22 mouse cellular contexts compared by ENCODE assay signal in the genomic region with DNA sequence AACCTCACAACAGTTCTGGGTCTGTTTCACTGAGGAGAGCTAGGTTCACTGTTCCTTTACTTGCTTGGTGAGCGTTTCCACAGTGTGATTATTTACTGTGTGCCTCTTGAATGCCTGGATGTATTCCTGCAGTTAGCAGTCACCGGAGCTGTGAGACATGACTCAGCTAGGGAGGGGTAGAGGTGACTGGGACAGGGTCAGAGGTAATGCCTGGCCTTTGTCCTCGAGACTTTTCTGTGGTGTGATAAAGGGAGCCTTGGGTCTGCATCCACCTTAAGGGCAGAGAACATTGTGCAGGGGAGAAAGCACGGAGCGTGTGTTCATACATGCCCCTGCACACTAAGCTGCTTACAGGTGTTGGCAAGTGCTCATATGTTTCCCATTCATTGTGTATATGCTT.
"Had no signal": no experiment of that assay in that cellular context is flagged by ENCODE, and none has a peak within 500 bp of the region (broad histone marks: within the 10 kb centered on the region; RNA-seq: fewer than 3 reads in every experiment).

No protein-coding gene starts in this region.

- H3K4me1 ChIP-seq: lung, embryonic 15.5 days; megakaryocyte, embryonic 14.5 days; midbrain, embryonic 15.5 days had no signal

- H3K9ac ChIP-seq: liver, postnatal 0 days; lung, embryonic 15.5 days; midbrain, embryonic 13.5 days; midbrain, embryonic 15.5 days; neural tube, embryonic 13.5 days; neural tube, embryonic 15.5 days had no signal

- H3K27ac ChIP-seq: lung, embryonic 15.5 days; macrophage; midbrain, embryonic 13.5 days; midbrain, embryonic 15.5 days; neural tube, embryonic 13.5 days; neural tube, embryonic 15.5 days had no signal

- DNase-seq: liver, postnatal 0 days; lung, adult 2 months; lung, postnatal 14 days; lung, postnatal 36 days; retina, postnatal 1 day; right cerebral cortex, adult 18-20 months; right cerebral cortex, postnatal 25 days; right cerebral cortex, postnatal 4 days; spleen, adult 18-20 months; thymus, adult 2 months; thymus, postnatal 25 days; thymus, postnatal 4 days had no signal

- H3K36me3 ChIP-seq: lung, embryonic 15.5 days; midbrain, embryonic 13.5 days; midbrain, embryonic 15.5 days; neural tube, embryonic 13.5 days; neural tube, embryonic 15.5 days had no signal

- ATAC-seq: liver, postnatal 0 days; lung, postnatal 0 days; midbrain, embryonic 13.5 days; midbrain, embryonic 15.5 days had no signal

- H3K4me2 ChIP-seq: lung, embryonic 15.5 days; midbrain, embryonic 11.5 days; midbrain, embryonic 13.5 days; midbrain, embryonic 15.5 days; neural tube, embryonic 13.5 days; neural tube, embryonic 15.5 days had no signal

- H3K9me3 ChIP-seq: lung, embryonic 15.5 days; midbrain, embryonic 13.5 days; midbrain, embryonic 15.5 days; neural tube, embryonic 13.5 days; neural tube, embryonic 15.5 days had no signal

- H3K27me3 ChIP-seq: lung, embryonic 15.5 days; megakaryocyte, embryonic 14.5 days; midbrain, embryonic 13.5 days; midbrain, embryonic 15.5 days; neural tube, embryonic 13.5 days; neural tube, embryonic 15.5 days had no signal

- H3K4me3 ChIP-seq: lung, embryonic 15.5 days; megakaryocyte, embryonic 14.5 days; midbrain, embryonic 13.5 days; midbrain, embryonic 15.5 days; myocyte; neural tube, embryonic 13.5 days; neural tube, embryonic 15.5 days had no signal
